Comparison of ENCODE assay signal across 9 mouse cellular contexts in the genomic region with DNA sequence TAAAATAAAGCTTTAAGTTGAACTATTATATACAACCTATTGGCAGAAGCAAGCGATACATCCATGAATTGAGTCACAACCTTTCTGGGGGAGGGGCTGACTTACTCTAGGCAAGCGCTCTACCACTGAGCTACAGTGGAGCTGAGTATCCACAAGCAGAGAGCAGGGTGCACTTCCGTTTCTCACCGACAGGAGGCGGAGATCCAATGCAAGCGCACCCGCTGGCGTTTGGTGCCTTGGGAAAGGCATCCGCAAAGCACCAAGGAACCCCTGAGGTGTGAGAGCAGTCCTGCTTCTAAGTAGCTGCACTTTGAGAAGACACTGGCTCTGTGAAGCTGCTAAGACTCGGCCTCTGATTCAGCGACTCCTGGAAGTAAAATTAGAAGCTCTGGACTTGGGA.
A peak's percentile ranks its signal among the peaks of the same experiment; 100 is the strongest.
DNase-seq lines count a peak whose midpoint lies in the region; ATAC-seq and TF ChIP-seq lines count a peak whose summit lies in the region.
"Had no signal": no experiment of that assay in that cellular context is flagged by ENCODE, and none has a peak within 500 bp of the region (broad histone marks: within the 10 kb centered on the region; RNA-seq: fewer than 3 reads in every experiment).

No protein-coding gene starts in this region.

- H3K27me3 ChIP-seq in heart, embryonic 12.5 days (replicated peaks), result peaks cover 9% of the 10 kb centered on the region
- no peaks in the 10 kb centered on the region for H3K27me3 ChIP-seq in embryonic facial prominence, embryonic 11.5 days (ENCODE audit: control insufficient read depth, insufficient read depth, low read length)

- TF ChIP-seq CTCF in bone marrow, adult 2 months (IDR thresholded peaks at IDR 0.05; ENCODE audit: control insufficient read depth, insufficient read depth, low read length), result peak; percentile 72

- H3K4me2 ChIP-seq in heart, embryonic 12.5 days, result no peak overlapping the region
- no peak overlapping the region for H3K4me2 ChIP-seq in embryonic facial prominence, embryonic 11.5 days (ENCODE audit: low read depth, low read length)
- H3K4me2 ChIP-seq: liver, embryonic 13.5 days had no signal

- no peak overlapping the region for H3K27ac ChIP-seq in heart, embryonic 12.5 days (ENCODE audit: poor library complexity, severe bottlenecking)
- H3K27ac ChIP-seq in bone marrow, adult 2 months (ENCODE audit: control insufficient read depth, insufficient read depth, low read depth, low read length, poor library complexity), result no peak overlapping the region
- H3K27ac ChIP-seq in embryonic facial prominence, embryonic 11.5 days (replicated peaks; ENCODE audit: low read depth, low read length), result no peak overlapping the region
- H3K27ac ChIP-seq: liver, embryonic 13.5 days had no signal

- no peak for TF ChIP-seq POLR2A in bone marrow, adult 2 months (IDR thresholded peaks at IDR 0.05; ENCODE audit: borderline replicate concordance, control insufficient read depth, low read depth, low read length)

- no peaks in the 10 kb centered on the region for H3K9me3 ChIP-seq in heart, embryonic 12.5 days (replicated peaks)
- H3K9me3 ChIP-seq in embryonic facial prominence, embryonic 11.5 days (replicated peaks; ENCODE audit: control insufficient read depth, low read length), result no peaks in the 10 kb centered on the region
- H3K9me3 ChIP-seq: liver, embryonic 13.5 days had no signal

- 15% methylated on average over 11 of the region's 11 CpGs for WGBS in heart, embryonic 12.5 days
- WGBS in bone marrow, adult 2 months, result 25% methylated on average over 11 of the region's 11 CpGs
- 17% methylated on average over 11 of the region's 11 CpGs for WGBS in embryonic facial prominence, embryonic 11.5 days

- ATAC-seq in heart, embryonic 12.5 days (ENCODE audit: insufficient number of reproducible peaks, low FRiP score), result no peak
- ATAC-seq in embryonic facial prominence, embryonic 11.5 days (replicated peaks; ENCODE audit: insufficient number of reproducible peaks, low FRiP score, low TSS enrichment, low read depth), result no peak
- peak; percentile 77 for ATAC-seq in megakaryocyte-erythroid progenitor cell, adult 5-6 weeks (replicated peaks; ENCODE audit: low FRiP score, low TSS enrichment, poor library complexity, severe bottlenecking)

- H3K36me3 ChIP-seq in heart, embryonic 12.5 days, result no peaks in the 10 kb centered on the region
- H3K36me3 ChIP-seq in embryonic facial prominence, embryonic 11.5 days (replicated peaks; ENCODE audit: control insufficient read depth, insufficient read depth, low read depth, low read length), result no peaks in the 10 kb centered on the region
- H3K36me3 ChIP-seq: liver, embryonic 13.5 days had no signal

- H3K9ac ChIP-seq in heart, embryonic 12.5 days, result no peak overlapping the region
- H3K9ac ChIP-seq in embryonic facial prominence, embryonic 11.5 days (replicated peaks; ENCODE audit: low read length), result no peak overlapping the region
- H3K9ac ChIP-seq: liver, embryonic 13.5 days had no signal

- no peak overlapping the region for H3K4me3 ChIP-seq in heart, embryonic 12.5 days
- H3K4me3 ChIP-seq in bone marrow, adult 2 months (replicated peaks; ENCODE audit: control insufficient read depth, low read depth, low read length), result no peak overlapping the region
- H3K4me3 ChIP-seq in embryonic facial prominence, embryonic 11.5 days (ENCODE audit: low read depth, low read length), result no peak overlapping the region
- H3K4me3 ChIP-seq: liver, embryonic 13.5 days had no signal

- H3K4me1 ChIP-seq in heart, embryonic 12.5 days (replicated peaks), result no peaks in the 10 kb centered on the region
- no peaks in the 10 kb centered on the region for H3K4me1 ChIP-seq in bone marrow, adult 2 months (ENCODE audit: control insufficient read depth, insufficient read depth, low read length)
- H3K4me1 ChIP-seq in embryonic facial prominence, embryonic 11.5 days (ENCODE audit: control insufficient read depth, insufficient read depth, low read length), result no peaks in the 10 kb centered on the region
- H3K4me1 ChIP-seq: liver, embryonic 13.5 days had no signal

- peak; percentile 7 for DNase-seq in heart, adult 8-10 months (ENCODE audit: low spot score)
- peak; percentile 58 for DNase-seq in A20 (ENCODE audit: low read depth, low spot score)
- DNase-seq in embryonic facial prominence, embryonic 11.5 days (ENCODE audit: low spot score), result peak; percentile 74
- DNase-seq in kidney, postnatal 10 days, result peak; percentile 82
- DNase-seq in testis, postnatal 14 days (ENCODE audit: low spot score), result peak; percentile 82
- DNase-seq: liver, embryonic 13.5 days had no signal

Comparison
In these comparisons a context has a peak if more than half of its experiments do, and no peak if none do; other contexts are left out.
1. DNase-seq: peak in every context shown above with its lines; median percentile 82 in kidney, postnatal 10 days; 82 in testis, postnatal 14 days; 74 in embryonic facial prominence, embryonic 11.5 days; 58 in A20; 7 in heart, adult 8-10 months.